Mouse (Mus musculus): Measurements from ENCODE around the gene Arhgef18. TPM values are rescaled to one million over a fixed set of nuclear protein-coding genes. Genes with fewer than 3 reads are reported as not detected.

The Arhgef18 gene
- polyA plus RNA-seq, 1 experiment from 2014 or later: 11.0 TPM

- Histone ChIP-seq H3K27me3 (ENCODE audit: insufficient read depth, poor library complexity, severe bottlenecking) (peaks cover 26% of the 10 kb centered on the region), H3K9me3 (no peaks in the 10 kb centered on the region), H3K4me1 (replicated peaks) (peaks cover 6% of the 10 kb centered on the region; the same call in 1 of the 2 replicates), H3K27ac (peak overlapping the region; percentile 50; the same call in 1 of the 2 replicates), H3K4me3 (peak overlapping the region; percentile 43), H3K36me3 (no peaks in the 10 kb centered on the region)
- WGBS: 35% methylated on average over 37 of the region's 37 CpGs
- peak; percentile 20 for DNase-seq (ENCODE audit: low spot score)
Observed at GRCm38 (mm10) chr8:3475715-3476429, 83.1 kb downstream of the Arhgef18 start.

- Histone ChIP-seq H3K9me3 (no peaks in the 10 kb centered on the region), H3K36me3 (no peaks in the 10 kb centered on the region), H3K27ac (no peak overlapping the region), H3K4me3 (no peak overlapping the region), H3K4me1 (replicated peaks) (peaks cover 6% of the 10 kb centered on the region; the same call in 1 of the 2 replicates), H3K27me3 (ENCODE audit: insufficient read depth, poor library complexity, severe bottlenecking) (peaks cover 24% of the 10 kb centered on the region)
- no peak for DNase-seq (ENCODE audit: low spot score)
- 80% methylated on average over 4 of the region's 4 CpGs for WGBS
Observed at GRCm38 (mm10) chr8:3480221-3480785, 87.5 kb downstream of the Arhgef18 start.

- 70% methylated on average over 5 of the region's 5 CpGs for WGBS
- H3K36me3 ChIP-seq: no peaks in the 10 kb centered on the region
- no peak for DNase-seq (ENCODE audit: low spot score)
- H3K4me3 ChIP-seq: no peak overlapping the region
- H3K27ac ChIP-seq: no peak overlapping the region
- no peaks in the 10 kb centered on the region for H3K4me1 ChIP-seq (replicated peaks)
- H3K27me3 ChIP-seq (ENCODE audit: insufficient read depth, poor library complexity, severe bottlenecking): peaks cover 11% of the 10 kb centered on the region
- no peaks in the 10 kb centered on the region for H3K9me3 ChIP-seq
Observed at GRCm38 (mm10) chr8:3481605-3482004, 88.8 kb downstream of the Arhgef18 start.

GRCm38 (mm10) chr8:3482240-3482740, 89.5 kb downstream of the Arhgef18 start:
- DNase-seq (ENCODE audit: low spot score): no peak
- H3K27me3 ChIP-seq (ENCODE audit: insufficient read depth, poor library complexity, severe bottlenecking): peaks cover 6% of the 10 kb centered on the region; the same call in 1 of the 2 replicates
- H3K4me3 ChIP-seq: no peak overlapping the region
- no peaks in the 10 kb centered on the region for H3K36me3 ChIP-seq
- H3K9me3 ChIP-seq: no peaks in the 10 kb centered on the region; the same call in 1 of the 2 replicates
- no peaks in the 10 kb centered on the region for H3K4me1 ChIP-seq (replicated peaks)
- no peak overlapping the region for H3K27ac ChIP-seq
- WGBS: 91% methylated on average over 22 of the region's 22 CpGs

- H3K27ac ChIP-seq: no peak overlapping the region
- no peak for DNase-seq (ENCODE audit: low spot score)
- WGBS: 83% methylated on average over 7 of the region's 7 CpGs
Observed at GRCm38 (mm10) chr8:3483546-3483945, 90.7 kb downstream of the Arhgef18 start.

GRCm38 (mm10) chr8:3485192-3485591, 92.4 kb downstream of the Arhgef18 start:
- 23% methylated on average over 5 of the region's 5 CpGs for WGBS
- H3K9me3 ChIP-seq: no peaks in the 10 kb centered on the region; the same call in 1 of the 2 replicates
- no peaks in the 10 kb centered on the region for H3K36me3 ChIP-seq
- DNase-seq (ENCODE audit: low spot score): no peak
- no peak overlapping the region for H3K4me3 ChIP-seq
- H3K4me1 ChIP-seq (replicated peaks): no peaks in the 10 kb centered on the region
- no peaks in the 10 kb centered on the region for H3K27me3 ChIP-seq (ENCODE audit: insufficient read depth, poor library complexity, severe bottlenecking)
- H3K27ac ChIP-seq: no peak overlapping the region

More at GRCm38 (mm10) chr8:3483546-3483945, 90.7 kb downstream of the Arhgef18 start:
- Histone ChIP-seq H3K4me1 (replicated peaks) (no peaks in the 10 kb centered on the region), H3K4me3 (no peak overlapping the region), H3K27me3 (ENCODE audit: insufficient read depth, poor library complexity, severe bottlenecking) (no peaks in the 10 kb centered on the region), H3K36me3 (no peaks in the 10 kb centered on the region), H3K9me3 (no peaks in the 10 kb centered on the region; the same call in 1 of the 2 replicates)

- Histone ChIP-seq H3K27me3 (ENCODE audit: insufficient read depth, poor library complexity, severe bottlenecking) (no peaks in the 10 kb centered on the region), H3K4me1 (replicated peaks) (peaks cover 21% of the 10 kb centered on the region), H3K36me3 (peaks cover 40% of the 10 kb centered on the region), H3K9me3 (peaks cover 26% of the 10 kb centered on the region), H3K4me3 (peak within 1 kb of the TSS; percentile 89), H3K27ac (peak within 1 kb of the TSS; percentile 99)
- WGBS: under 1% methylated on average over 64 of the region's 64 CpGs
- DNase-seq (ENCODE audit: low spot score): peak; percentile 90
Observed at GRCm38 (mm10) chr8:3492901-3493844, 100.4 kb downstream of the Arhgef18 start, which contains the start of gene Zfp358. TSS of gene Zfp358 (plus strand) at chr8:3493138.

- H3K4me1 ChIP-seq (replicated peaks): peaks cover 21% of the 10 kb centered on the region
Observed at GRCm38 (mm10) chr8:3493845-3494208, 101.0 kb downstream of the Arhgef18 start.

GRCm38 (mm10) chr8:3495578-3496427, 103.0 kb downstream of the Arhgef18 start:
- Histone ChIP-seq H3K27ac (no peak overlapping the region), H3K9me3 (peaks cover 26% of the 10 kb centered on the region), H3K36me3 (peaks cover 45% of the 10 kb centered on the region), H3K4me1 (replicated peaks) (peaks cover 27% of the 10 kb centered on the region), H3K27me3 (ENCODE audit: insufficient read depth, poor library complexity, severe bottlenecking) (no peaks in the 10 kb centered on the region), H3K4me3 (no peak overlapping the region)
- 94% methylated on average over 44 of the region's 44 CpGs for WGBS
- DNase-seq (ENCODE audit: low spot score): no peak

More at GRCm38 (mm10) chr8:3493845-3494208, 101.0 kb downstream of the Arhgef18 start:
- Histone ChIP-seq H3K27me3 (ENCODE audit: insufficient read depth, poor library complexity, severe bottlenecking) (no peaks in the 10 kb centered on the region), H3K27ac (peak overlapping the region; percentile 99), H3K9me3 (peaks cover 26% of the 10 kb centered on the region), H3K4me3 (peak overlapping the region; percentile 89), H3K36me3 (peaks cover 45% of the 10 kb centered on the region)
- no peak for DNase-seq (ENCODE audit: low spot score)
- 50% methylated on average over 6 of the region's 6 CpGs for WGBS

- Histone ChIP-seq H3K9me3 (peaks cover 26% of the 10 kb centered on the region), H3K4me3 (no peak overlapping the region), H3K27ac (no peak overlapping the region), H3K4me1 (replicated peaks) (peaks cover 33% of the 10 kb centered on the region), H3K36me3 (peaks cover 45% of the 10 kb centered on the region), H3K27me3 (ENCODE audit: insufficient read depth, poor library complexity, severe bottlenecking) (no peaks in the 10 kb centered on the region)
- DNase-seq (ENCODE audit: low spot score): no peak
- 90% methylated on average over 15 of the region's 15 CpGs for WGBS
Observed at GRCm38 (mm10) chr8:3496428-3496748, 103.6 kb downstream of the Arhgef18 start.

GRCm38 (mm10) chr8:3498583-3498982, 105.8 kb downstream of the Arhgef18 start:
- DNase-seq (ENCODE audit: low spot score): no peak
- H3K4me1 ChIP-seq (replicated peaks): peaks cover 36% of the 10 kb centered on the region
- H3K4me3 ChIP-seq: no peak overlapping the region
- no peak overlapping the region for H3K27ac ChIP-seq
- peaks cover 45% of the 10 kb centered on the region for H3K36me3 ChIP-seq
- WGBS: 94% methylated on average over 3 of the region's 3 CpGs
- peaks cover 22% of the 10 kb centered on the region for H3K9me3 ChIP-seq
- no peaks in the 10 kb centered on the region for H3K27me3 ChIP-seq (ENCODE audit: insufficient read depth, poor library complexity, severe bottlenecking)

GRCm38 (mm10) chr8:3499751-3500150, 106.9 kb downstream of the Arhgef18 start:
- Histone ChIP-seq H3K9me3 (peaks cover 19% of the 10 kb centered on the region), H3K36me3 (peaks cover 42% of the 10 kb centered on the region), H3K4me1 (replicated peaks) (peaks cover 28% of the 10 kb centered on the region), H3K27ac (peak overlapping the region; percentile 95), H3K27me3 (ENCODE audit: insufficient read depth, poor library complexity, severe bottlenecking) (no peaks in the 10 kb centered on the region), H3K4me3 (peak overlapping the region; percentile 83)
- WGBS: 11% methylated on average over 8 of the region's 8 CpGs
- DNase-seq (ENCODE audit: low spot score): no peak
